Mouse (Mus musculus) liver, adult 2 months (tissue): Measurements from ENCODE around the gene S100b.

Source experiments
- CTCF ChIP-seq: fragments of 200-500 bp; IDR thresholded peaks from 2 replicates; pipeline ENCODE4 v1.5.1; 2011; ENCODE audit warnings: low read depth, low read length, control low read depth
- POLR2A ChIP-seq: fragments of 200-500 bp; IDR thresholded peaks from 2 replicates; pipeline ENCODE4 v1.6.1; 2011; ENCODE audit warnings: low read length, control low read depth; ENCODE audit not compliant: insufficient read depth; ENCODE audit errors: extremely low read depth

DNA sequence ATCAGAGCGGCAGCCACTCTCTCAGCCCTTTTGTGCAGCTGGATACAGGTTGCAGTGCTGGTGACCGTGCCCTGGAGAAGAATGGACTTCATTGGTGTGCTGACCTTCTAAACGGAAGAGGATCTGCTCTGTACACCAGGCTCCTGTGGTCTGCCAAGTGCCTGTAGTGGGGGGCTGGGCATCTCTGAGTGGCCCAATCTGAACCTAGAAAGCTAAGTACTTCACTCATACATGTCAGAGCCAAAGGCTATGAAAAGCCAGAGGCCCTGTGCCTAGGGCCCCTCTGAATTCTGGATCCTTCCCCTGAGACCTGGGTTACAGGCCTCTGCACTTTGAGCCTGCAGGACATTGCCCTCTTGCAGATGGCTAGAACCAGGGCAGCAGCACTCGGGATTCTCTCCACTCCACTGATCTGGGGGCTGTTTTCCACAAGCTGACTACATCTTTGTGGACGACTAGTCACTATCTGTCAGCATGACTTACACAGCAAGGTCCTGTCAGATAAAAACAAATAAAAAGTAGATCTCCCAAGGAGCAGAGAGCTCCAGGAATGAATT lies 25.0 kb downstream of the S100b start:
- TF ChIP-seq CTCF (no peak), POLR2A (no peak)
